Mouse (Mus musculus) midbrain, embryonic 16.5 days (tissue): ENCODE measurements at regions not wholly inside any gene's neighbourhood (a gene's known extent, or its start where the extent isn't known, plus 50 kb on each side); places are given as distances from the start of the nearest gene placed in this dataset.
A peak's percentile ranks its signal among the peaks of the same experiment; 100 is the strongest.
"Not testable (repeated sequence)": the region's sequence is repeated elsewhere in the genome, so short reads cannot be mapped to it uniquely, and the experiment has no call there.

Source experiments
- ATAC-seq: fragments of 200-750 bp; cut with Nextera tagmentation; 2 replicates; pipeline ENCODE4 v1.8.0; 2017; ENCODE audit warnings: moderate TSS enrichment
- H3K27ac ChIP-seq: fragments of 300-500 bp; sonication (generic); 2 replicates; pipeline ENCODE4 v1.5.1; 2014; ENCODE audit warnings: mild to moderate bottlenecking, low read length, mixed read lengths
- H3K27me3 ChIP-seq: fragments of 300-500 bp; sonication (generic); 2 replicates; pipeline ENCODE4 v1.6.1; 2014; ENCODE audit warnings: low read depth, low read length, mixed read lengths; ENCODE audit not compliant: control insufficient read depth, insufficient read depth
- H3K36me3 ChIP-seq: fragments of 300-500 bp; sonication (generic); 2 replicates; pipeline ENCODE4 v1.6.1; 2014; ENCODE audit warnings: mild to moderate bottlenecking, low read length, moderate library complexity, mixed read lengths; ENCODE audit not compliant: control insufficient read depth, insufficient read depth
- H3K4me1 ChIP-seq: fragments of 300-500 bp; sonication (generic); 2 replicates; pipeline ENCODE4 v1.6.1; 2014; ENCODE audit warnings: mild to moderate bottlenecking, low read length, mixed read lengths; ENCODE audit not compliant: control insufficient read depth, insufficient read depth
- H3K4me2 ChIP-seq: fragments of 300-500 bp; sonication (generic); 2 replicates; pipeline ENCODE4 v1.6.1; 2014; ENCODE audit warnings: mild to moderate bottlenecking, low read length, mixed read lengths
- H3K4me3 ChIP-seq: fragments of 300-500 bp; sonication (generic); 2 replicates; pipeline ENCODE4 v1.5.1; 2014; ENCODE audit warnings: low read depth, mild to moderate bottlenecking, low read length, moderate library complexity, mixed read lengths
- H3K9ac ChIP-seq: fragments of 300-500 bp; sonication (generic); 2 replicates; pipeline ENCODE4 v1.6.1; 2014; ENCODE audit warnings: low read depth, low read length, mixed read lengths
- H3K9me3 ChIP-seq: fragments of 300-500 bp; sonication (generic); replicated peaks from 2 replicates; pipeline ENCODE4 v1.6.1; 2014; ENCODE audit warnings: mild to moderate bottlenecking, low read length, mixed read lengths; ENCODE audit not compliant: control insufficient read depth, poor library complexity, severe bottlenecking
- WGBS: fragments of 180-500 bp; shearing (Covaris S2); extraction: QIAGEN DNeasy Blood & Tissue Kit; methylation state at CpG from one replicate; pipeline ENCODE4 v1.1.7; 2014; 5-methylcytosine and 5-hydroxymethylcytosine counted together

GRCm38 (mm10) chr2:84066785-84067526 lies 76.6 kb downstream of the Gm13691 start:
- Histone ChIP-seq H3K9ac (no peak overlapping the region), H3K9me3 (no peaks in the 10 kb centered on the region), H3K36me3 (no peaks in the 10 kb centered on the region), H3K4me3 (no peak overlapping the region), H3K27me3 (no peaks in the 10 kb centered on the region), H3K4me1 (no peaks in the 10 kb centered on the region), H3K27ac (no peak overlapping the region), H3K4me2 (no peak overlapping the region)
- no peak for ATAC-seq
- WGBS = 64% methylated on average over 6 of the region's 6 CpGs

GRCm38 (mm10) chr2:84068617-84069016 lies 78.3 kb downstream of the Gm13691 start:
- WGBS = 88% methylated on average over 4 of the region's 4 CpGs

GRCm38 (mm10) chr2:84069411-84069810 lies 79.1 kb downstream of the Gm13691 start:
- not testable (repeated sequence) for H3K4me2 ChIP-seq, H3K36me3 ChIP-seq, H3K27ac ChIP-seq, ATAC-seq, H3K9ac ChIP-seq, H3K4me3 ChIP-seq, H3K27me3 ChIP-seq, H3K9me3 ChIP-seq, H3K4me1 ChIP-seq
- WGBS = 81% methylated on average over 1 of the region's 1 CpGs

More at GRCm38 (mm10) chr2:84068617-84069016, 78.3 kb downstream of the Gm13691 start:
- no peak for ATAC-seq
- Histone ChIP-seq H3K4me2 (no peak overlapping the region), H3K27me3 (no peaks in the 10 kb centered on the region), H3K27ac (no peak overlapping the region), H3K9ac (no peak overlapping the region), H3K9me3 (no peaks in the 10 kb centered on the region), H3K4me1 (no peaks in the 10 kb centered on the region), H3K36me3 (no peaks in the 10 kb centered on the region), H3K4me3 (no peak overlapping the region)

DNA sequence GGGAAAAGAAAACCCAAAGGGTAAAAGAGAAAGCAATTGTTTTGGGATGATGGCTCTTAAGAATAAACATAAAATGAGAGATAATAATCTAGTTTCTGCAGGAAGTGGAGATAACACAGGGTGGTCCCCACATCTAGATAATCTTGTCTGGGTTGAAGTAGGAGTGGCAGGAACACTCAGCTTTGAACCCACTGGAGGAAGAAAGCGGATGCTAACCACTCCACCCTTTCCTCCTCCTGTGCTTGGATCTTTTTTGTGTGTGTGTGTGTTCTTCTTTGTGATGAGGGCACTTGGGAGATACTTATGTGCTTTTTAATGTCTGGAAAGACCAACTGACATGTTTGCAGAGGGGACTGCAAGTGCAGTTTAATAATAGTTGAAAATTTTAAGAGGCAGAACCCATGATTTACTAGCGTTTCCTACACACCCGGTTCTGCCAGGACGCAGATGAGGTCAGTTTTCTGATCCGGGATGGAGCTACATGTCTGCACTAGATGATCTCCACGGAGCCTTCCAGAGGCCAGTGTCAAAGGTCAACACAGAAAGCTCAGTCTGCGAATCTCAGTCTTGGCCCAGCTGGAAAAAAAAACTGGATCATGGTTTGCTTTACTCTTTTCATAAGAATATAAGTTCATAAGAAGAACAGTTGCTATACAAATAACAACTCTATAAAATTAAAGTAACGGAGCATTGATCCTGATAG lies 82.7 kb downstream of the Gm13691 start:
- H3K27ac ChIP-seq = no peak overlapping the region
- no peak overlapping the region for H3K9ac ChIP-seq
- no peak for ATAC-seq
- no peaks in the 10 kb centered on the region for H3K9me3 ChIP-seq
- no peaks in the 10 kb centered on the region for H3K4me1 ChIP-seq
- H3K27me3 ChIP-seq = no peaks in the 10 kb centered on the region
- H3K4me3 ChIP-seq = no peak overlapping the region
- 77% methylated on average over 8 of the region's 8 CpGs for WGBS
- H3K4me2 ChIP-seq = no peak overlapping the region
- H3K36me3 ChIP-seq = no peaks in the 10 kb centered on the region

DNA sequence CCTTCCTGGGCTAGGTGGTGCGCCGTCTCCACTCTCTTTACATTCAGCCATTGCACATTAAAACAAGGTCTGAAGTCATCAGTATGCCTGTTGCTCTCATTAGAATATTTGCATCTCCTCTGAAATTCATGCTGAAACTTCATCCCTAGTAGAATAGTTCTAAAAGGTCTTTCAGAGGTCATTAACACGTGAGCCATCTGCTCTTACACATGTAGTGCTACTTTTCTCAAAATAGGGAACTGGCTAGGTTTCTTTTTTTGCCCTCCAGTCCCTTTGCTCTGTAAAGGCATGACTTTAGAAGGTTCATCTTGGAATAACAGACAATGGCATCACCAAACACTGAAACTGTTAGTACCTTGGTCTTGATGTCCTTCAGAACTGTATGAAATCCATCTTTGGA lies 85.6 kb downstream of the Gm13691 start:
- whole genome bisulfite sequencing = 86% methylated on average over 3 of the region's 3 CpGs
- Histone ChIP-seq H3K4me1 (no peaks in the 10 kb centered on the region), H3K36me3 (no peaks in the 10 kb centered on the region), H3K27me3 (no peaks in the 10 kb centered on the region), H3K27ac (no peak overlapping the region), H3K4me2 (no peak overlapping the region), H3K4me3 (no peak overlapping the region), H3K9ac (no peak overlapping the region), H3K9me3 (no peaks in the 10 kb centered on the region)
- ATAC-seq = no peak

GRCm38 (mm10) chr2:84079284-84079683 lies 88.9 kb downstream of the Gm13691 start:
- H3K9me3 ChIP-seq = no peaks in the 10 kb centered on the region
- WGBS = 69% methylated on average over 8 of the region's 8 CpGs
- no peak overlapping the region for H3K9ac ChIP-seq
- H3K4me1 ChIP-seq = no peaks in the 10 kb centered on the region
- H3K27ac ChIP-seq = no peak overlapping the region
- H3K27me3 ChIP-seq = no peaks in the 10 kb centered on the region
- H3K4me3 ChIP-seq = no peak overlapping the region
- H3K36me3 ChIP-seq = no peaks in the 10 kb centered on the region
- H3K4me2 ChIP-seq = no peak overlapping the region
- ATAC-seq = no peak

GRCm38 (mm10) chr2:84080228-84080627 lies 89.9 kb downstream of the Gm13691 start:
- WGBS = 85% methylated on average over 3 of the region's 3 CpGs
- no peak overlapping the region for H3K4me3 ChIP-seq
- no peaks in the 10 kb centered on the region for H3K4me1 ChIP-seq
- no peaks in the 10 kb centered on the region for H3K36me3 ChIP-seq
- no peak overlapping the region for H3K27ac ChIP-seq
- no peaks in the 10 kb centered on the region for H3K9me3 ChIP-seq
- no peak overlapping the region for H3K9ac ChIP-seq
- H3K27me3 ChIP-seq = no peaks in the 10 kb centered on the region
- no peak for ATAC-seq
- H3K4me2 ChIP-seq = no peak overlapping the region

DNA sequence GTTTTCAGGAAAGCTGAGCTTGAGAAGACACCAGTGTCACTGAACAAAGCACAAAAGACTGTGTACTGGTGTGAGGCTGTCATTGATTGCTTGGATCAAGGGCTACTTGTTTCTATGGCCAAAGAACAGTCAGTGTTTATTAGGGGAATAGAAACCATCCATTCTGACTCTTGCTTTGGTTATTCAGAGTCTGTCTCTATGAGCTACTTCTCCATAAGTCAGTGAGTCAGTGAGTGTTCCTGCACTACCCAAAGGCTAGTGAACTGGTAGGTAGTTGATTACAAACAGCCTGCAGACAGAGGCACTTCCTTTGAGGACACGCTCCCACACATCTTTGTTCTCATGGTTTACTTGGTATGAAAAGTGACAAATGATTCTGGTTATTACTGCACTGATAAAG lies 104.4 kb downstream of the Gm13691 start:
- ATAC-seq = no peak
- Histone ChIP-seq H3K4me1 (no peaks in the 10 kb centered on the region), H3K27me3 (no peaks in the 10 kb centered on the region), H3K9ac (no peak overlapping the region), H3K4me2 (no peak overlapping the region), H3K9me3 (no peaks in the 10 kb centered on the region), H3K36me3 (no peaks in the 10 kb centered on the region), H3K4me3 (no peak overlapping the region), H3K27ac (no peak overlapping the region)
- WGBS = 91% methylated on average over 1 of the region's 1 CpGs

- ATAC-seq = peak; percentile 81
- 58% methylated on average over 4 of the region's 4 CpGs for WGBS
- no peaks in the 10 kb centered on the region for H3K36me3 ChIP-seq
- H3K27ac ChIP-seq = no peak overlapping the region
- H3K4me3 ChIP-seq = no peak overlapping the region
- H3K4me1 ChIP-seq = no peaks in the 10 kb centered on the region
- no peak overlapping the region for H3K9ac ChIP-seq
- no peaks in the 10 kb centered on the region for H3K9me3 ChIP-seq
- no peaks in the 10 kb centered on the region for H3K27me3 ChIP-seq
- no peak overlapping the region for H3K4me2 ChIP-seq
Measured at GRCm38 (mm10) chr2:84098746-84099145, 108.4 kb downstream of the Gm13691 start.
